Mouse (Mus musculus): Measurements from ENCODE around the gene Slc22a5. TPM values are rescaled to one million over a fixed set of nuclear protein-coding genes. Genes with fewer than 3 reads are reported as not detected.
A peak's percentile ranks its signal among the peaks of the same experiment; 100 is the strongest.

Gene Slc22a5
- polyA plus RNA-seq, 1 experiment from 2014 or later, result 9.4 TPM

DNA sequence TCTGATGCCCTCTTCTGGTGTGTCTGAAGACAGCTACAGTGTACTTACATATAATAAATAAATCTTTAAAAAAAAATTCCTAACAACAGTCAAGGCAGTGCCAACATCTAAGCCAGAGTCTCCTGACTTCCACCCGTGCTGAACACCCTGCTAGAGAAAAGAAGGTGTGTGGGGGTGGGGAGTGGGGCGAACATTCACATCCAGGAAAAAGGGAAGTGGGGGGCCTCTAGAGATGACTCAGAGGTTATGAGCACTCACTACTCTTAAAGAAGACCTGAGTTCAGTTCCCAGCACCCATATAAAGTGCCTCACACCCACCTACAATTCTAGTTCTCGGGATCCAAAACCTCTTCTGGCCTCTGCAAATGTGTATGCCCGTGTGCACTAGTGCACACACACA lies 66.1 kb downstream of the Slc22a5 start:
- no peak overlapping the region for H3K4me2 ChIP-seq (replicated peaks; ENCODE audit: low read depth)
- no peak overlapping the region for H3K27ac ChIP-seq (replicated peaks)
- H3K36me3 ChIP-seq (ENCODE audit: control insufficient read depth, insufficient read depth, low read length), result no peaks in the 10 kb centered on the region
- H3K4me1 ChIP-seq (replicated peaks; ENCODE audit: control insufficient read depth, insufficient read depth), result no peaks in the 10 kb centered on the region
- no peak for TF ChIP-seq CTCF (IDR thresholded peaks at IDR 0.05; ENCODE audit: low read depth)
- no peak for TF ChIP-seq EP300 (optimal IDR thresholded peaks at IDR 0.05)
- DNase-seq (ENCODE audit: low spot score) (no peak), ATAC-seq (ENCODE audit: low FRiP score, low TSS enrichment) (no peak)
- H3K4me3 ChIP-seq (ENCODE audit: low read depth, low read length), result no peak overlapping the region
- H3K9ac ChIP-seq (ENCODE audit: low read length), result no peak overlapping the region
- no peaks in the 10 kb centered on the region for H3K27me3 ChIP-seq (ENCODE audit: control insufficient read depth, insufficient read depth, low read length)
- H3K9me3 ChIP-seq (ENCODE audit: control insufficient read depth, low read length), result no peaks in the 10 kb centered on the region
- 76% methylated on average over 4 of the region's 4 CpGs for WGBS

DNA sequence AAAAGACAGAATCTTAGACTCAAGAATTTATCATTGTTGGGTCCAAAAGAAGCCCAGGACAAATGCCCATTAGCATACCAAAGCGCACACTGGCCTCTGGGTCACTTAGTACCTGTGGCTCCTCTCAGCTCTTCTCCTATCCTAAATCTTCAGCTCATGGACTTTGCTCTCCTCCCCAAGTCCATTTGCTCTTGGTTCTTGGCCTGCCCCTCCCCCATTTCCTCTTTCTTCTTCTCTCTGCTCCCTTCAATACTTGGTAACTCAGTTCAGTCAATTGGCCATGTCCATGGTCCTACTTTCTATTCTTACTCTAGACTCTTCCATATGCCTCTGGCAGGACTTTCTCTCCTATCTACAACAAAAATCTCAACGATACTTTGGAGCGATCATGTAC lies 69.5 kb downstream of the Slc22a5 start:
- TF ChIP-seq CTCF (IDR thresholded peaks at IDR 0.05; ENCODE audit: low read depth) (no peak), EP300 (optimal IDR thresholded peaks at IDR 0.05) (no peak)
- no peaks in the 10 kb centered on the region for H3K27me3 ChIP-seq (ENCODE audit: control insufficient read depth, insufficient read depth, low read length)
- no peaks in the 10 kb centered on the region for H3K4me1 ChIP-seq (replicated peaks; ENCODE audit: control insufficient read depth, insufficient read depth)
- no peak overlapping the region for H3K4me3 ChIP-seq (ENCODE audit: low read depth, low read length)
- H3K36me3 ChIP-seq (ENCODE audit: control insufficient read depth, insufficient read depth, low read length), result no peaks in the 10 kb centered on the region
- no peak overlapping the region for H3K27ac ChIP-seq (replicated peaks)
- DNase-seq (ENCODE audit: low spot score) (no peak), ATAC-seq (ENCODE audit: low FRiP score, low TSS enrichment) (no peak)
- no peaks in the 10 kb centered on the region for H3K9me3 ChIP-seq (ENCODE audit: control insufficient read depth, low read length)
- no peak overlapping the region for H3K4me2 ChIP-seq (replicated peaks; ENCODE audit: low read depth)
- H3K9ac ChIP-seq (ENCODE audit: low read length), result no peak overlapping the region
- 96% methylated on average over 3 of the region's 3 CpGs for WGBS

DNA sequence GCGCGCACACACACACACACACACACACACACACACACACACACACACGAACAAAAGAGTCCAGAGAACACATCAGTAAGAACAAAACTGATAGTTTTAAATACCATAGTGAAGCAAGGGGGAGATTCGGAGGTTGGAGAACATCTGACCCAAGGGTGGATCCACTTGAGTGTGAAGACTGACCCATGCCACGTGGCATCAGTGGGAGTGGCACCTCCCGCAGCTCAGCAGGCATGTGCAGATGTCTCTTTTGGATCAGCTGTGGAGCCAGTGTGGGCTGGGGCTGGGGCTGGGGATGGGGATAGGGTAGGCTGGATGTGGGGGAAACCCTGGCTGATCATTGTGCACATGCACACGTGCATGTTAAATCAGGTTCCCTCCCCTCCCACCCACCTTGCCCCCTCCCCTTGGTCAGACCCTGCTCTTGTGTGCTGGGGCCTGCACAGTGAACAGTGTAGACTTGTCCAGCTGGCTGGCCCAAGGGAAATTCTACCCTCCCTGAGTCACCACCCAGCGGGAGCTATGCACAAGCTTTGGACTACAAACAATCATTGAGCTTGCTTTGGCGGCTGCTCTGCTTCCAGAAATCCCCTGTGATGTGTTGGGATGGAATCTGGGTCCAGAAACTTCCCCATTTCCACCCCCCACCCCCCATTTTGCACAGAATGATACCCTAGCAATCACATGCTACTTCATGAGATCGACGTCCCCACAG lies 70.1 kb downstream of the Slc22a5 start:
- TF ChIP-seq EP300 (optimal IDR thresholded peaks at IDR 0.05) (no peak), CTCF (IDR thresholded peaks at IDR 0.05; ENCODE audit: low read depth) (0 out of 2 replicates have a peak, but pooled peaks have one; percentile 6)
- Histone ChIP-seq H3K27ac (replicated peaks) (no peak overlapping the region), H3K4me1 (replicated peaks; ENCODE audit: control insufficient read depth, insufficient read depth) (no peaks in the 10 kb centered on the region), H3K9ac (ENCODE audit: low read length) (no peak overlapping the region), H3K4me3 (ENCODE audit: low read depth, low read length) (no peak overlapping the region), H3K9me3 (ENCODE audit: control insufficient read depth, low read length) (no peaks in the 10 kb centered on the region), H3K36me3 (ENCODE audit: control insufficient read depth, insufficient read depth, low read length) (no peaks in the 10 kb centered on the region), H3K27me3 (ENCODE audit: control insufficient read depth, insufficient read depth, low read length) (no peaks in the 10 kb centered on the region), H3K4me2 (replicated peaks; ENCODE audit: low read depth) (no peak overlapping the region)
- no peak for DNase-seq (ENCODE audit: low spot score)
- no peak for ATAC-seq (ENCODE audit: low FRiP score, low TSS enrichment)
- WGBS, result 78% methylated on average over 11 of the region's 11 CpGs

DNA sequence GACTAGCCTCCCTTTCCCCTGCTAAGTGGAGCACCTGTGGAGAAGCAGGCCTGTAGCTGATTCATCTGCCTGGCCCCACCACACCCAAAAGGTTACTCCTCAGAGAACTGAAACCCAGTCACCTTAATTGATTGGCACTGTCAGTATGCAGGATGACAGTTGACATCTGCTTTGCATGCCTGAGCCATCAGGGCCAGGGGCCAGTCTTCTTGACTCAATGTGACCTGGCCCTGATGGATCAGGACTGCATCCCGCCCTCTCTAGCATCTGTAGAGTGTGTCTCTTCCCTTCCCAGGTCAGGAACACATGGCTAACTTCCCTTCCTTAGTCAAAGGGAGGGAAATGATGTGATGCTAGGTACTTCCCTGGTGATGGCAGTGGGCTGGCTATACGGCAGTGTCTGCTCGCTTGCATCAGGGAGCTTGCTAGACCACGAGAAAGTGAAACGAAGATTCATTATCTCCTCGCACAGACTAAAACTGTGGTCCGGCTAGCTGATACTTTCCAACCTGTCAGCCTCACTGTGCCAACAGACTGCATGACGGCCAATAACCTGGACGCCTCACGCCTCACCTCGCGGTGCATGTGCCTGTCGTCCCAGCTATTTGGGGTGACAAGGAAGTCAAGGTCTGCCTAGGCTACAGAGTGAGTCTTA lies 70.8 kb downstream of the Slc22a5 start:
- 84% methylated on average over 13 of the region's 13 CpGs for WGBS
- no peak for TF ChIP-seq EP300 (optimal IDR thresholded peaks at IDR 0.05)
- TF ChIP-seq CTCF (IDR thresholded peaks at IDR 0.05; ENCODE audit: low read depth), result no peak
- ATAC-seq (ENCODE audit: low FRiP score, low TSS enrichment) (no peak), DNase-seq (ENCODE audit: low spot score) (no peak)
- H3K4me1 ChIP-seq (replicated peaks; ENCODE audit: control insufficient read depth, insufficient read depth), result no peaks in the 10 kb centered on the region
- H3K36me3 ChIP-seq (ENCODE audit: control insufficient read depth, insufficient read depth, low read length), result no peaks in the 10 kb centered on the region
- H3K9me3 ChIP-seq (ENCODE audit: control insufficient read depth, low read length), result no peaks in the 10 kb centered on the region
- no peaks in the 10 kb centered on the region for H3K27me3 ChIP-seq (ENCODE audit: control insufficient read depth, insufficient read depth, low read length)
- H3K4me3 ChIP-seq (ENCODE audit: low read depth, low read length), result no peak overlapping the region
- H3K27ac ChIP-seq (replicated peaks), result no peak overlapping the region
- no peak overlapping the region for H3K4me2 ChIP-seq (replicated peaks; ENCODE audit: low read depth)
- H3K9ac ChIP-seq (ENCODE audit: low read length), result no peak overlapping the region

DNA sequence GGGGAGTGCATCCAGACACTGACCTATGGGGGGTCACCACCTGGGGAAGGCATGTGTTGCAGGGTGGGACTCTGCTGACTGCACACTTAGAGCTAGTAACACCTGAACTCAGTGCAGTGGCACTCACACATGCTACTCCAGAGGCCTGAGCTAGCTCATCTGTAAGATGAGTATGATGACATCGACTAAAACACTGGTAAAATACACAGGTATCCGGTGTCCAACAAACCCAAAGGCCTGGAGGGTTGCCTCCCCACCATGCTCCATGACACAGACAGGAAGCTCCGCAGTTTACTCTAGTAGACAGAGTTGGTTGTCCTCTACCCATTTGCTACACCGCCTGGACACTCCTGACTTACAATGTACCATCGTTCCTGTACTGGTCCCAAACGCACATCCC lies 71.9 kb downstream of the Slc22a5 start:
- no peak for TF ChIP-seq EP300 (optimal IDR thresholded peaks at IDR 0.05)
- TF ChIP-seq CTCF (IDR thresholded peaks at IDR 0.05; ENCODE audit: low read depth), result no peak
- WGBS, result 93% methylated on average over 6 of the region's 6 CpGs
- DNase-seq (ENCODE audit: low spot score) (no peak), ATAC-seq (ENCODE audit: low FRiP score, low TSS enrichment) (no peak)
- H3K27ac ChIP-seq (replicated peaks), result no peak overlapping the region
- H3K4me2 ChIP-seq (replicated peaks; ENCODE audit: low read depth), result no peak overlapping the region
- H3K36me3 ChIP-seq (ENCODE audit: control insufficient read depth, insufficient read depth, low read length), result no peaks in the 10 kb centered on the region
- H3K4me3 ChIP-seq (ENCODE audit: low read depth, low read length), result no peak overlapping the region
- no peaks in the 10 kb centered on the region for H3K4me1 ChIP-seq (replicated peaks; ENCODE audit: control insufficient read depth, insufficient read depth)
- H3K9ac ChIP-seq (ENCODE audit: low read length), result no peak overlapping the region
- no peaks in the 10 kb centered on the region for H3K27me3 ChIP-seq (ENCODE audit: control insufficient read depth, insufficient read depth, low read length)
- no peaks in the 10 kb centered on the region for H3K9me3 ChIP-seq (ENCODE audit: control insufficient read depth, low read length)

DNA sequence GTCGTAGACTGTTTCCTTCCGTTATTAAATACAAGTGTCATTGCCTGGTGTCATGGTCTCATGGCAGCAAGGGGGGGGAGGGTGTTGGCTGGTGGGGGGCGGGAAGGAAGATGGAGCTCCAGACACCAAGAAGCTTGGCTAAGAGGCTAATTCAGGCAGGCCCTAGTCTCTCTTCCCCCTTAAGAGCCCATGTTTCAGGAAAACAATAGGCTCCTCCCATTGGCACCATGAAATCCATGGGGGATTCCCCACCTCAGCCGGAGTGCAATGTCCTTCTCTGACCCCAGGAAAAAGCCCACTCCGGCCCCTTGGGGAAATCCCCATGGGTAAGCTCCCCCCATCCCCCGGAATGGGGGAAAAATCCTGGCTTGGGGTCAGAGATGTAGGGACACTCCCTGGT lies 72.7 kb downstream of the Slc22a5 start:
- H3K4me3 ChIP-seq (ENCODE audit: low read depth, low read length), result no peak overlapping the region
- TF ChIP-seq CTCF (IDR thresholded peaks at IDR 0.05; ENCODE audit: low read depth) (no peak), EP300 (optimal IDR thresholded peaks at IDR 0.05) (no peak)
- no peaks in the 10 kb centered on the region for H3K4me1 ChIP-seq (replicated peaks; ENCODE audit: control insufficient read depth, insufficient read depth)
- ATAC-seq (ENCODE audit: low FRiP score, low TSS enrichment) (no peak), DNase-seq (ENCODE audit: low spot score) (no peak)
- H3K27me3 ChIP-seq (ENCODE audit: control insufficient read depth, insufficient read depth, low read length), result no peaks in the 10 kb centered on the region
- no peak overlapping the region for H3K9ac ChIP-seq (ENCODE audit: low read length)
- WGBS, result 54% methylated on average over 6 of the region's 6 CpGs
- no peak overlapping the region for H3K4me2 ChIP-seq (replicated peaks; ENCODE audit: low read depth)
- no peaks in the 10 kb centered on the region for H3K36me3 ChIP-seq (ENCODE audit: control insufficient read depth, insufficient read depth, low read length)
- no peak overlapping the region for H3K27ac ChIP-seq (replicated peaks)
- H3K9me3 ChIP-seq (ENCODE audit: control insufficient read depth, low read length), result no peaks in the 10 kb centered on the region
